Mouse (Mus musculus): ENCODE measurements at regions not wholly inside any gene's neighbourhood (a gene's known extent, or its start where the extent isn't known, plus 50 kb on each side); places are given as distances from the start of the nearest gene placed in this dataset.

- DNase-seq = no peak
These were observed 53.9 kb upstream of the Rasgef1b start for GRCm38 (mm10) chr5:99782806-99783205.

- DNase-seq = no peak
These were observed 57.0 kb upstream of the Rasgef1b start for GRCm38 (mm10) chr5:99785850-99786249.

GRCm38 (mm10) chr5:99787239-99787638, 58.4 kb upstream of the Rasgef1b start:
- no peak for DNase-seq

- no peak for DNase-seq
These were observed 59.0 kb upstream of the Rasgef1b start for GRCm38 (mm10) chr5:99787665-99788366.

GRCm38 (mm10) chr5:99790733-99791132, 61.9 kb upstream of the Rasgef1b start:
- peak; percentile 42 for DNase-seq

- DNase-seq = no peak
These were observed 71.7 kb upstream of the Rasgef1b start for GRCm38 (mm10) chr5:99800543-99800942.

GRCm38 (mm10) chr5:99801791-99802450, 73.1 kb upstream of the Rasgef1b start:
- no peak for DNase-seq

- DNase-seq = no peak
These were observed 79.2 kb upstream of the Vamp9 start for GRCm38 (mm10) chr5:99826861-99827260.

GRCm38 (mm10) chr5:99828516-99828915, 77.5 kb upstream of the Vamp9 start:
- DNase-seq = no peak

GRCm38 (mm10) chr5:99838236-99838775, 67.7 kb upstream of the Vamp9 start:
- peak; percentile 60 for DNase-seq

GRCm38 (mm10) chr5:99839661-99840060, 66.4 kb upstream of the Vamp9 start:
- DNase-seq = peak; percentile 85

- DNase-seq = peak; percentile 77
These were observed 65.2 kb upstream of the Vamp9 start for GRCm38 (mm10) chr5:99840884-99841283.

GRCm38 (mm10) chr5:99845565-99846255, 60.3 kb upstream of the Vamp9 start:
- peak; percentile 33 for DNase-seq

- peak; percentile 56 for DNase-seq
These were observed 57.7 kb upstream of the Vamp9 start for GRCm38 (mm10) chr5:99848158-99848988.

GRCm38 (mm10) chr5:99849001-99849400, 57.1 kb upstream of the Vamp9 start:
- DNase-seq = peak; percentile 24

GRCm38 (mm10) chr5:99852316-99852715, 53.7 kb upstream of the Vamp9 start:
- peak; percentile 23 for DNase-seq

Data from heart, adult 11 months (tissue).